Mouse (Mus musculus): Measurements from ENCODE around the gene Hephl1.
"Not testable (repeated sequence)": the region's sequence is repeated elsewhere in the genome, so short reads cannot be mapped to it uniquely, and the experiment has no call there.

Hephl1 gene

DNA sequence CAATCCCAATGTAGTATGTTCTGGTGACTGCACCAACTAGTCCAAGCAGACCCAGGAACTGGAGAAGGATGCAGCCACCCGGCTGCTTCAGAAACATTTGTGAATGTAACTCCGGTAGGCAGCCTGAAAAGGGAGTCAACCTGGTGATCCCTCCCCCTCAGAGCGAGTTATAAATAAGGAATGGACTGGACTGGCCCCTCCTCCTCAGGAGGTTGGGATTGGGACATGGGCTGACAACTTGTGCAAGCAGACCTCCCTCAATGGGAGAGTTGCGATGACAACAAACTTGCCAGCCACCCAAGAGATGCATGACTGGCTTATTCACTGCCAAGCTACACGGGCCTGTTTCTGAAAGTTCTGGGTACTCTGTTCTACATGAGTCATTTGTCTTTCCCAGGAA lies at the start of gene Hephl1:
Hephl1 (minus strand) TSS at position 101 of the 400 bp plus-strand sequence.
- DNase-seq (ENCODE audit: low spot score), result no peak

GRCm38 (mm10) chr9:15149246-15149926 lies 37.5 kb upstream of the Hephl1 start:
- DNase-seq (ENCODE audit: low spot score), result no peak

- no peak for DNase-seq (ENCODE audit: low spot score)
Observed at GRCm38 (mm10) chr9:15140546-15140945, 28.6 kb upstream of the Hephl1 start.

GRCm38 (mm10) chr9:15125897-15126296 lies 14.0 kb upstream of the Hephl1 start:
- DNase-seq (ENCODE audit: low spot score), result no peak

DNA sequence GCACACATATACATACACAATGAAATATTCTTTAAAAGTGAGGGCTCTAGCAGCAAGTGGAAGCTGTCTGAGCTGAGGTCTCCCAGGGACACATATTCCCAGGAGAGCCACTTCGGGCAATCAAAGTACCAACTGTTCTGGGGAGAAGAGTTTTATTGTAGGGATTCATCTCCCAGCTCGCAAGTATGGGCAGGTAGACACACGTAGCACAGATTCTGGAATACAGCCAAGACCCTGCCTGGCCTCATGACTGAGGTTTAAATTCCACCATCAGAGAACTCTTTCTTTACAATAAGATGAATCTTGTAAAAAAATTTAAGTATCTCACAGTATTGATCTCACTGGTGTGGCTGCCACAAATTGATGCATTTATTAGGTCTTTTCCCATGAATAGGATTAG lies 10.5 kb upstream of the Hephl1 start:
- DNase-seq (ENCODE audit: low spot score), result no peak

DNA sequence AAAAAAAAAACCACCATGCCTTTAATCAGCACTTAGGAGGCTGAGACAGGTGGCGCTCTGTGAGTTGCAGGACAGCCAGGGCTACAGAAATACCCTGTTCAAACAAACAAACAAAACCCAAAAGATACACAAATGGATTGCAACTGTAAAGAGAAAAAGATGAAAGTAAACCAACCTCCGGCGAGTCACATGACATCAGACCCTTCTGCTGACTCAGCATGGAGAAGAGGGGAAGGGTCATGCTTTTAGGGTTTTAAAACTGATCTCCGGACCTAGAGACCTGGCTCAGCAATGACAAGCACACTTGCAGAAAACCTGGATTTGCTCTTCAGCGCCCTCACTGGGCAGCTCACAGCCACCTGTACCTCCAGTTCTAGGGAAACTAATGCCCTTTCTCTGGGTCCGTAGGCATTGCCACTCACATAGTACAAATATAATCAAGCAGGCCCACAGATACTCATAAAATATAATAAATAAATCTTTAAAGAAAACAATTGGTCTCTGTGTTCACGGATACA lies 9.0 kb upstream of the Hephl1 start:
- no peak for DNase-seq (ENCODE audit: low spot score)

DNA sequence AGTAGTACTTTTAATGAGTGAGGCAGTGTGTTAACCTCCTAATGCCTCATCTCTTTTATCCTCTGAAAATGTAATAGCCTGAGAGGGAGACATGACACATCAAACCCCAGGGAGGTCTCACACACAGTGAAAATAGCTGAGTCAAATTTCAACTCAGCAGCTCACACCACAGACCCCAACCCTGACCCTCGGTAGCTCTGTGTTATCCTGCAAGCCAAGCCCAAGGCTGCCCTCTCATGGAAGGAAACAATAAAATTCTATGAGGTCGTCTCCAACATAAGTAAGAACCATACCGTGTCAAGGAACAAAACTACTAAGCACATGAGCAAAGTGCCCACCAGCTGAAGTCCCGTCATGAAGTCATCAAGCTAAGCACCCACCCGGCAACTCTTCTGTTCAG lies 8.3 kb upstream of the Hephl1 start:
- no peak for DNase-seq (ENCODE audit: low spot score)

DNA sequence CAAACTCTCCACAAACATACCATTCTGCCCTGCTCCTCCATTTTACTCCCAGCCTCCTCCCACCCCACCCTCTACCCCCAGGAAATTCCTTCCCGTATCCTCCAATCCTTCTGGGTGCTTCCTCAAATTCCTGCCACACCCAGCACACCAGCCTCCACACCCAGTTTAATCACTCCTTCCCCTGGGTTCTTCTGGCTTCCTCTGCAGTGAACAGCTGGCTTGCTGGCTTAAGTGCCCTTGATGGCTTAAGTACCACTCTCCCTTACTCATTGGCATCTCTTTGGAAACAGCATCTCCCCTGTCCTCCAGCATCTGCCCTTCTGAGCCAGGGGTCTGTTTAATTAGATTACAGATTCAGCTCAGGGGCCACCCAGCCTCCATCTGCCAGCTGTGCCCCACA lies 7.6 kb upstream of the Hephl1 start:
- no peak for DNase-seq (ENCODE audit: low spot score)

DNA sequence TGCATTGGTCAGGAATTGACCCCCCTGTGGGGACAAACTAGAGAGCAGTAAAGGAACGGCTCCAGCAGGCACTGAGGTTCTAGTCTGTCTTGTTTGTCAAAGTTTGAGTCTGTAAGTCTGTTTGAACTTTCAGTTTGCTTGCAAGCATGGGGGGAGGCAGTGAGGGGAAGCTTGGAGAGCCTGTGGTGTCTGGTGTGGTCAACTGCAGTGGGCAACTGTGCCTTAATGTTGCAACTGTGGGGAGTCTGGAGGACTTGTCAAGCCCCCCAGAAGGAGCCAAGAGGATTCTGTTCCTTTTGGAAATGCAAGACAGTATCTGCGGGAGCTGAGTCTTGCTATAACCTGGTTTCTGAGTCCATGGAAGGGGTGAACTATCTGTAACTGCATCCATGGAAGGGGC lies 4.3 kb upstream of the Hephl1 start:
- no peak for DNase-seq (ENCODE audit: low spot score)

- no peak for DNase-seq (ENCODE audit: low spot score)
Observed at GRCm38 (mm10) chr9:15114102-15114501, 2.2 kb upstream of the Hephl1 start.

DNA sequence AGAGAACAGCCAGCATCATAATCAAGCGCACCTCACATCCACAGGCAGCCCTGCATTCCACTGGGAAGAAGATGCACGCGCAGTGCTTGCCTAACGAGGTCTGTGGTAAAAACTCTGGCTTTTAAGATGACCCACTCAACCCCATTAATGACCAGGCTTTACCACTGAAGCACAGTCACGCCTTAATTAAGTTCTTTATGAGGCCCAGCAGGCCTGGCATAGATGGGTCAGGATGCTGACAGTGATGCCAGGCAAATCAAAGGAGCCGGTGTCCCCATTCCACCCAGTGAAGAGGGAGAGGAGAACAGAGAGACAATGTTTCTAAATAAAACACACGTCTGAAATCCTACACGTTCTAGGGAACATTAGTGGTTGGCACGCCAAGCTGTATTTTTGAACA lies 3.8 kb downstream of the Hephl1 start:
- DNase-seq (ENCODE audit: low spot score), result no peak

DNA sequence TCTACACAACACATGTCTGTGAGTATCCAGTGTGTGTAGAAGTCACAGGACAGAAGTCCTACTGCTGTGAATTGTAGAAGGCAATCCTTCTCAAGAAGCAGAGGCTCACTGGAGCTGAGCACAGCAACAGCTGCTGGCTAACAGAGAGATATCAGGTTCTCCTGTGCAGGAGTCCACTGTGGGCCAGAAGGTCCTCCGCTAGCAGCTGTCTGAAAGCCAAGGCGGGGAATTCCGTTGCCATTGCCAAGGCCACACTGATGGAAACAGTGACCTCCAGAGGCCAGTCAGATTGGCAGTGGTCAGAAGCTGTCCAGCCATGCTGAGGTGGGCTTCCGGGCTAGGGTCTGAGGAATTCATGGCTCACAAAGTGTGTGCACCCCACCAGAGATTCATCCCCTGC lies 6.8 kb downstream of the Hephl1 start:
- no peak for DNase-seq (ENCODE audit: low spot score)

GRCm38 (mm10) chr9:15103579-15104300 lies 8.2 kb downstream of the Hephl1 start:
- no peak for DNase-seq (ENCODE audit: low spot score)

DNA sequence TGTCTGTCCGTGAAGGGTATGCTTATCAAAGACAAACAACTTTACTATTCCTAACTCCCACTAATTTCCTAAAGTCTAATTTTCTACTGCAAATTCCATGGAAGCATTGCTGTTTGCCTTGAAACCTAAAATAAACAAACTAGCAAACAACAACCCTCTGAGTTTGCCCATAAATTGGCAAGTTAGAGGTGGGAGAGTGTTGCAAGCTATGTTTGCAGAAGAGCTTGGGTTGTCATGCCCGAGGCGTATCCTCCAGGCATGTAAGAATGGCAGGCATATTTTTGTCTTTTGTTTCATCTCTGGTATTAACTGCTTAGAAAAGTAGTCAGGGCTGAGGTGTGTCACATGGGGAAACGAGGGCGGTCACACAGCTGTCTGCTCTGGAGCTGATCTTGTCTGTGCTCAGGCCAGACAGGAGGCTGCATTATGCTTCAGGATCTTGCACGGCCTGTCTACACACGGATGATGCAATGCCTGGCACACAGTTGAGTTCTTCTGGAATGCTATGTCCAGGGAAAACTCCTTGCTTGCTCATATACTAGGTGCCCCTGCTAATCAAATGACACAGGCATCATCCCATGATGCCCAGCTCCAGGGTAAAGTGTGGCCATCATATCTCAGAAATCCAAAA lies 10.3 kb downstream of the Hephl1 start:
- no peak for DNase-seq (ENCODE audit: low spot score)

- DNase-seq (ENCODE audit: low spot score), result not testable (repeated sequence)
Observed at GRCm38 (mm10) chr9:15098421-15098820, 13.5 kb downstream of the Hephl1 start.

GRCm38 (mm10) chr9:15097172-15097571 lies 14.7 kb downstream of the Hephl1 start:
- no peak for DNase-seq (ENCODE audit: low spot score)

GRCm38 (mm10) chr9:15096161-15096560 lies 15.7 kb downstream of the Hephl1 start:
- no peak for DNase-seq (ENCODE audit: low spot score)

DNA sequence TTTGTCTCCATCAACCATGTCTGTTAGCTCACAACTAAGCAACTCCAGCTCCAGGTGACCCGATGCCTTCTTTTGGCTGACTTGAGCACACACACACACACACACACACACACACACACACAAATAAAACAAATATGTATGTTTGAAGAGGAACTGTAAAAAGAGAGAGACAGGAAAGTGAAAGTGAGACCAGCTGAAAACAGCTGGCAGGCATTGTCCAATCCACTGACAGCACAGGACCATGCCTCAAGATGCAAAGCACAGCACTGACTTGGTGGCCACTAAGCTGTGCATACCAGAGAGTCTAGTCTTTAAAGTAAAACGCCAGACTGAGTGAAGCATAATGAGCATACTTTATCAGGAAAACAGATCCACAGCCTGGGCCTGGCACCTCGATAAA lies 16.7 kb downstream of the Hephl1 start:
- DNase-seq (ENCODE audit: low spot score), result no peak

DNA sequence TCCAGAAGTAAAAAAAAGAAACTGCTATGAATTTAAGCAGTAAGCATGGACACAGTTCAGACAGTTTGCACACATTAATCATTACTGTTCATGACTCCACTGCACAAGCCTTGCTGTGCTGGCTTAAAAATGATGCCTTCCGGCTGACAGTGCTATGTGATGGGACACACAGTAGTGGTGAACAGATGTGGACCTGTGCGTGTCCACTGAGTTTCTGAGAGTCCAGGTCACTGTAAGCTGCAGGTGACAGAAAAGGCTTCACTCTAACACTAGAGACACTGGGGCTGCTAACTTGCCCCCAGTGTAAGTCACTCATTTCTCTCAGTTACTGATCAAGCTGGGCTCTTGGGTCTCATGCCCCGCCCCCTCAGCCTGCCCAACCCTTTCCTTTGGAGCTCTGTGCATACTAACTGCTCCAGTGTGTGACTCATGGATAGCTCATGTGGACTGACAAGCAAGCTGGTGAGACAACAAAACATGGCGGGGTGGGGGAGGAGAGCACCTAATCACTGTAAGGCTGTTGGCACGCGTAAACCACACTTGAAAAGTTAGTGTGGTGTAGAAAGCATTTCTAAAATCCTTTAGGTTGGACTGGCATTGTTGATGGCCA lies 43.1 kb downstream of the Hephl1 start:
- DNase-seq (ENCODE audit: low spot score), result no peak

DNA sequence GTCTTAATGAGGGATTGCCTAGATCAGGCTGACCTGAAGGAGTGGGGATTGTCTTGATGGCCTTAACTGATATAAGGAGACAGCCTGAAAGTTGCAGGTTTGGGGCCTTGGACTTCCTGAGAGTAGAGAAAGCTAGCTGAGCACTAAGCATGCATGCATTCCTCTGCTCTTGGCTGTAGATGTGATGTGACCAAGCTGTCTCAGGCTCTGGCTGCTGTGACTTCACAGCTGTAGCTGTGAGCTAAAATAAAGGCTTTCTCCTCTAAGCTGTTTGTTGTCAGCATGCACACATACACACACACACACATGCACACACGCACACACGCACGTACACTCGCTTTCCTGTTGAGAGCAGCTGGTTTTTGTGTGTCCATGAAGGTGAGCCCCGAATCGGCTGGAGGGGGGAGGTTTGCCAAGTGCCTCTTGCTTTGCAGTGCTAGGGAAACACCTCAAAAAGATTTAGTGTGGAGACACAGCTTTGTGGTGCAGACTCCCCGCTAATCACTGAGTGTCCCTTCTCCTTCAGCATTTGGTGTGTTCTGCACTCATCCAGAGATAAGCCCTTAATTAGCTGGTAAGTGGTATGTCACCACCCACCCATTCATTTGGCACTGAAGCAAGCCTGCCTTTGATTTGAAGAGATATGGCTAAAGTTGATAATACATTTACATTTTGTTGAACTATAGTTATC lies 43.8 kb downstream of the Hephl1 start:
- no peak for DNase-seq (ENCODE audit: low spot score)

DNA sequence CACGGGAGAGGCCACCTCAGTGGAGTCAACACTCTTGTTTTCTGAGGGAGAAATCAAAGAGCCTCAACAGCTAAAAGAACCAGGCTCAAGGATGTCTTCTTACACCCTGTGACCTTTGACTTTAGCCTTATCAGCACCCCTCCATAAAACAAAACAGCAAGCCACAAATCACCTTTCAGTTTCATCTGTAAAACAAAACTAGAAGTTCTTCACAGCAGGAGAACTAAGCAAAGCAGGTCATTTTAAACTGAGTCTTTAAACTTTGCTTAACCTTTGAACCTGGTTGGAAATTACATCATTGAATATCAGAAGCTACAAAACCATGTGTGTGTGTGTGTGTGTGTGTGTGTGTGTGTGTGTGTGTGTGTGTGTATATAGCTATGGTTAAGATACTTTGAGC lies 47.7 kb downstream of the Hephl1 start:
- DNase-seq (ENCODE audit: low spot score), result no peak

GRCm38 (mm10) chr9:15060847-15061246 lies 51.1 kb downstream of the Hephl1 start:
- DNase-seq (ENCODE audit: low spot score), result no peak
